Mouse (Mus musculus) lung, embryonic 14.5 days (tissue): Measurements from ENCODE around the gene Prune2. TPM values are rescaled to one million over a fixed set of nuclear protein-coding genes. Genes with fewer than 3 reads are reported as not detected.

Experiments
- ATAC-seq: fragments of 200-750 bp; cut with Nextera tagmentation; 2 replicates; pipeline ENCODE4 v1.8.0; 2017; ENCODE audit warnings: mild to moderate bottlenecking, moderate TSS enrichment, moderate library complexity; ENCODE audit not compliant: insufficient read depth
- DNase-seq: peaks from one replicate; pipeline ENCODE4 v3.0.0-alpha.2; 2015
- H3K27ac ChIP-seq: fragments of 300-500 bp; sonication (generic); 2 replicates; pipeline ENCODE4 v1.5.1; 2014; ENCODE audit warnings: low read depth, mild to moderate bottlenecking, moderate library complexity
- H3K27me3 ChIP-seq: fragments of 300-500 bp; sonication (generic); 2 replicates; pipeline ENCODE4 v1.6.1; 2014; ENCODE audit warnings: low read length, control low read depth; ENCODE audit not compliant: insufficient read depth
- H3K36me3 ChIP-seq: fragments of 300-500 bp; sonication (generic); 2 replicates; pipeline ENCODE4 v1.6.1; 2014; ENCODE audit warnings: control low read depth; ENCODE audit not compliant: insufficient read depth
- H3K4me1 ChIP-seq: fragments of 300-500 bp; sonication (generic); 2 replicates; pipeline ENCODE4 v1.6.1; 2014; ENCODE audit warnings: antibody characterized with exemption, control low read depth; ENCODE audit not compliant: insufficient read depth
- H3K4me2 ChIP-seq: fragments of 300-500 bp; sonication (generic); 2 replicates; pipeline ENCODE4 v1.6.1; 2014; ENCODE audit warnings: mild to moderate bottlenecking
- H3K4me3 ChIP-seq: fragments of 300-500 bp; sonication (generic); 2 replicates; pipeline ENCODE4 v1.5.1; 2014; ENCODE audit warnings: low read depth, low read length
- H3K9ac ChIP-seq: fragments of 300-500 bp; sonication (generic); 2 replicates; pipeline ENCODE4 v1.6.1; 2014
- H3K9me3 ChIP-seq: fragments of 300-500 bp; sonication (generic); 2 replicates; pipeline ENCODE4 v1.6.1; 2016; ENCODE audit warnings: low read depth, low read length, control low read depth
- CTCF ChIP-seq: IDR thresholded peaks from 2 replicates; pipeline ENCODE4 v1.5.1; 2016; ENCODE audit warnings: antibody characterized with exemption, low read depth
- WGBS: fragments of 180-500 bp; shearing (Covaris S2); extraction: QIAGEN DNeasy Blood & Tissue Kit; methylation state at CpG from one replicate; pipeline ENCODE4 v1.1.7; 2014; 5-methylcytosine and 5-hydroxymethylcytosine counted together
- polyA plus RNA-seq: library from polyadenylated mRNA; unstranded; fragments of >200 nt; fragmentation: Nextera tagmentation; extraction: Ambion mirVana; gene quantifications from 2 replicates; pipeline ENCODE4 v1.2.1, GENCODE M21; 2014

Prune2 gene
- polyA plus RNA-seq, 1 experiment from 2014 or later, result 1.4 TPM

GRCm38 (mm10) chr19:17071205-17071604 is 115.3 kb downstream of the Prune2 start:
- WGBS, result 88% methylated on average over 5 of the region's 5 CpGs
- no peak for TF ChIP-seq CTCF
- Histone ChIP-seq H3K27ac (no peak overlapping the region), H3K4me1 (no peaks in the 10 kb centered on the region), H3K9ac (no peak overlapping the region), H3K9me3 (no peaks in the 10 kb centered on the region), H3K4me3 (no peak overlapping the region), H3K27me3 (no peaks in the 10 kb centered on the region), H3K4me2 (no peak overlapping the region), H3K36me3 (no peaks in the 10 kb centered on the region)
- ATAC-seq, result no peak
- peak; percentile 10 for DNase-seq

- Histone ChIP-seq H3K4me1 (no peaks in the 10 kb centered on the region), H3K27ac (no peak overlapping the region), H3K4me3 (no peak overlapping the region), H3K36me3 (no peaks in the 10 kb centered on the region), H3K9me3 (no peaks in the 10 kb centered on the region), H3K9ac (no peak overlapping the region), H3K27me3 (no peaks in the 10 kb centered on the region), H3K4me2 (no peak overlapping the region)
- WGBS, result 72% methylated on average over 1 of the region's 1 CpGs
- ATAC-seq (no peak), DNase-seq (no peak)
- TF ChIP-seq CTCF, result no peak
These were observed 116.3 kb downstream of the Prune2 start for GRCm38 (mm10) chr19:17072245-17072644.

- H3K9ac ChIP-seq, result no peak overlapping the region
- H3K4me2 ChIP-seq, result no peak overlapping the region
- H3K4me3 ChIP-seq, result no peak overlapping the region
- H3K36me3 ChIP-seq, result no peaks in the 10 kb centered on the region
- TF ChIP-seq CTCF, result no peak
- DNase-seq (no peak), ATAC-seq (no peak)
- H3K27me3 ChIP-seq, result no peaks in the 10 kb centered on the region
- no peak overlapping the region for H3K27ac ChIP-seq
- 47% methylated on average over 8 of the region's 8 CpGs for whole genome bisulfite sequencing
- no peaks in the 10 kb centered on the region for H3K9me3 ChIP-seq
- no peaks in the 10 kb centered on the region for H3K4me1 ChIP-seq
These were observed 122.9 kb downstream of the Prune2 start for GRCm38 (mm10) chr19:17078643-17079316.

- TF ChIP-seq CTCF, result no peak
- no peak for DNase-seq
- Histone ChIP-seq H3K9me3 (no peaks in the 10 kb centered on the region), H3K36me3 (no peaks in the 10 kb centered on the region), H3K4me1 (no peaks in the 10 kb centered on the region), H3K27ac (no peak overlapping the region), H3K27me3 (no peaks in the 10 kb centered on the region), H3K4me2 (no peak overlapping the region), H3K4me3 (no peak overlapping the region), H3K9ac (no peak overlapping the region)
- ATAC-seq, result no peak
- WGBS, result 70% methylated on average over 10 of the region's 10 CpGs
These were observed 125.5 kb downstream of the Prune2 start for GRCm38 (mm10) chr19:17081382-17081781.

GRCm38 (mm10) chr19:17094067-17094466 is 138.1 kb downstream of the Prune2 start:
- no peak for TF ChIP-seq CTCF
- Histone ChIP-seq H3K36me3 (no peaks in the 10 kb centered on the region), H3K4me1 (no peaks in the 10 kb centered on the region), H3K9ac (no peak overlapping the region), H3K4me2 (no peak overlapping the region), H3K4me3 (no peak overlapping the region), H3K9me3 (no peaks in the 10 kb centered on the region), H3K27me3 (no peaks in the 10 kb centered on the region), H3K27ac (no peak overlapping the region)
- ATAC-seq, result no peak
- no peak for DNase-seq
- WGBS, result 25% methylated on average over 8 of the region's 8 CpGs

GRCm38 (mm10) chr19:17096338-17096737 is 140.4 kb downstream of the Prune2 start:
- Histone ChIP-seq H3K36me3 (no peaks in the 10 kb centered on the region), H3K9ac (no peak overlapping the region), H3K4me1 (no peaks in the 10 kb centered on the region), H3K4me2 (no peak overlapping the region), H3K9me3 (no peaks in the 10 kb centered on the region), H3K27me3 (no peaks in the 10 kb centered on the region), H3K27ac (no peak overlapping the region), H3K4me3 (no peak overlapping the region)
- no peak for DNase-seq
- WGBS, result 69% methylated on average over 2 of the region's 2 CpGs
- no peak for TF ChIP-seq CTCF
- no peak for ATAC-seq

- ATAC-seq (no peak), DNase-seq (peak; percentile 11)
- Histone ChIP-seq H3K4me1 (no peaks in the 10 kb centered on the region), H3K9ac (no peak overlapping the region), H3K4me2 (no peak overlapping the region), H3K9me3 (no peaks in the 10 kb centered on the region), H3K36me3 (no peaks in the 10 kb centered on the region), H3K27me3 (no peaks in the 10 kb centered on the region), H3K27ac (no peak overlapping the region), H3K4me3 (no peak overlapping the region)
- 52% methylated on average over 6 of the region's 6 CpGs for WGBS
- no peak for TF ChIP-seq CTCF
These were observed 141.3 kb downstream of the Prune2 start for GRCm38 (mm10) chr19:17097210-17097609.
